Mouse (Mus musculus): ENCODE results near the gene Gm20517. TPM values are rescaled to one million over a fixed set of nuclear protein-coding genes. Genes with fewer than 3 reads are reported as not detected.

The Gm20517 gene
- polyA plus RNA-seq, 1 experiment from 2014 or later, result 1.6 TPM

DNA sequence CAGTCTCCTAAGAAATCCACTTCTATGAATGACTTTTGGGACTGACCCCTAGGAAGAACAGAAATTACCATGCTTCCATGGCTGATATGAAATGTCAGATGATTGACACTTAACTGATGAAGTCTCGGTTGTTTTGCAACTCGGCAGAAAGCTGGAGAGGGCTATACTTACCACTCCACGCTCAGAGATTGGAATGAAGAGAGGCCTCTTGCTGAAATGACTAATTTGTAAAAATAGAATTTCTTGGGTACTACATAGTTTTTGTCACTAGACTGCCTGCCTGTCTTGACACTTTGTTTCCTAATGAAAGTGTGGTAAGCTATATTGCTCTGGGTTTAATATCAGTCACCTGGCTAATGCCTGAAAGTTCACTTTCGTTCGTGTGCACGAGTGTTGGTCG is 53.1 kb downstream of the Gm20517 start:
- Histone ChIP-seq H3K36me3 (ENCODE audit: insufficient read depth, low read length) (no peaks in the 10 kb centered on the region), H3K27me3 (ENCODE audit: insufficient read depth, low read length) (no peaks in the 10 kb centered on the region), H3K27ac (ENCODE audit: low read length) (no peak overlapping the region), H3K9me3 (ENCODE audit: low read length) (no peaks in the 10 kb centered on the region), H3K4me3 (ENCODE audit: low read length) (no peak overlapping the region), H3K9ac (replicated peaks; ENCODE audit: low read length) (no peak overlapping the region), H3K4me2 (replicated peaks; ENCODE audit: low read depth, low read length) (no peak overlapping the region), H3K4me1 (ENCODE audit: insufficient read depth, low read length) (no peaks in the 10 kb centered on the region)
- ATAC-seq (ENCODE audit: low FRiP score, low TSS enrichment), result no peak
- WGBS, result 83% methylated on average over 7 of the region's 7 CpGs

DNA sequence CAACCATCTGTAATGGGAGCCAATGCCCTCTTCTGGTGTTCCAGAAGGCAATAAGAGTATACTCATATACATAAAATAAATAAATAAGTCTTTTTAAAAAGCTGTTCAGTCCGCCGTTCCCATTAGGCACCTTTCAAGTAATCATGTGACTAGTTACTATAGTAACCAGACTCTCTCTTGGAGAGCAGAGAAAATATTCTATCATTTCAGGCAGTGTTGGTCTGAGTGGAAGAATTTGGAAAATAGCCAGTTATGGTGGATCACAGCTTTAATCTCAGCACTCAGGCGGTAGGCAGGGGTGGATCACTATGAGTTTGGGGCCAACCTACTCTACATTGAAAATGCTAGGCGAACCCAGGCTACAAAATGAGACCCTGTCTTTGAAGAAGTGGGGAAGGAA is 57.8 kb downstream of the Gm20517 start:
- Histone ChIP-seq H3K27ac (ENCODE audit: low read length) (no peak overlapping the region), H3K4me1 (ENCODE audit: insufficient read depth, low read length) (peaks cover 17% of the 10 kb centered on the region), H3K9me3 (ENCODE audit: low read length) (no peaks in the 10 kb centered on the region), H3K4me2 (replicated peaks; ENCODE audit: low read depth, low read length) (no peak overlapping the region), H3K9ac (replicated peaks; ENCODE audit: low read length) (no peak overlapping the region), H3K36me3 (ENCODE audit: insufficient read depth, low read length) (no peaks in the 10 kb centered on the region), H3K4me3 (ENCODE audit: low read length) (no peak overlapping the region), H3K27me3 (ENCODE audit: insufficient read depth, low read length) (0 out of 2 replicates have a peak, but pooled peaks cover 5% of the 10 kb centered on the region)
- 73% methylated on average over 4 of the region's 4 CpGs for WGBS
- ATAC-seq (ENCODE audit: low FRiP score, low TSS enrichment), result no peak

DNA sequence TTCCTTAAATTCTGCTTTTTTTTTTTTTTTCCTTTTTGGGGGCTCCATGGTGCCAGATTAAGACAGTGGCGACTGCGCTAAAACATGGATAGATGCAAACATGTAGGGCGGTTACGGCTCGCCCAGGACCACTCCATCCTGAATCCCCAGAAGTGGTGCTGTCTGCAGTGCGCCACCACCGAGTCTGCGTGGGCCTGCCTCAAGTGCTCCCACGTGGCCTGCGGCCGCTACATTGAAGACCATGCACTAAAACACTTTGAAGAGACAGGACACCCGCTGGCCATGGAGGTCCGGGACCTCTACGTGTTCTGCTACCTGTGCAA is 60.6 kb downstream of the Gm20517 start:
- H3K27ac ChIP-seq (ENCODE audit: low read length), result no peak overlapping the region
- H3K9ac ChIP-seq (replicated peaks; ENCODE audit: low read length), result peak overlapping the region; percentile 65
- WGBS, result 10% methylated on average over 14 of the region's 14 CpGs
- peak; percentile 31 for ATAC-seq (ENCODE audit: low FRiP score, low TSS enrichment)
- H3K4me2 ChIP-seq (replicated peaks; ENCODE audit: low read depth, low read length), result peak overlapping the region; percentile 92
- H3K4me1 ChIP-seq (ENCODE audit: insufficient read depth, low read length), result peaks cover 17% of the 10 kb centered on the region
- peak overlapping the region; percentile 53 for H3K4me3 ChIP-seq (ENCODE audit: low read length)
- peaks cover 7% of the 10 kb centered on the region for H3K36me3 ChIP-seq (ENCODE audit: insufficient read depth, low read length)
- 0 out of 2 replicates have a peak, but pooled peaks cover 5% of the 10 kb centered on the region for H3K27me3 ChIP-seq (ENCODE audit: insufficient read depth, low read length)
- H3K9me3 ChIP-seq (ENCODE audit: low read length), result no peaks in the 10 kb centered on the region

DNA sequence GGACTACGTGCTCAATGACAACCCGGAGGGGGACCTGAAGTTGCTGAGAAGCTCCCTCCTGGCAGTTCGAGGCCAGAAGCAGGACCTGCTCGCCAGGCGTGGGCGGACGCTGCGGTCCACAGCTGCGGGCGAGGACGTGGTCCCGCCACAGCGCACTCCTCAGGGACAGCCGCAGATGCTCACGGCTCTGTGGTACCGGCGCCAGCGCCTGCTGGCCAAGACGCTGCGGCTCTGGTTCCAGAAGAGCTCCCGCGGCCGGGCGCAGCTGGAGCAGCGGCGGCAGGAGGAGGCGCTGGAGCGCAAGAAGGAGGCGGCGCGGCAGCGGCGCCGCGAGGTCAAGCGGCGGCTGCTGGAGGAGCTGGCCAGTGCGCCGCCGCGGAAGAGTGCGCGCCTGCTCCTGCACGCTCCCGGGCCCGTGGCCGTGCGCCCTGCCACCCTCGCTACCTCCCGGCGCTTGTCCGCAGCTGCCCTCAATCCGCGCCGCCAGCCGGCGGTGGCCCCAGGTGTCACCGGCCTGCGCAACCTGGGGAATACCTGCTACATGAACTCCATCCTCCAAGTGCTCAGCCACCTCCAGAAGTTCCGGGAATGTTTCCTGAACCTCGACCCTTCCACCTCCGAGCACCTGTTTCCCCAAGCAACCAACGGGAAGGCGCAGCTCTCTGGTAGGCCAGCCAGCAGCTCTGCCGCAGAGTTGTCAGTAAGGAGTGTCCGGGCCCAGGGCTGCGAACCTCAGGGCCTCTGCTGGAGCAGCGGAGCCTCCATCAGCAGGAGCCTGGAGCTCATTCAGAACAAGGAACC is 61.1 kb downstream of the Gm20517 start:
- no peak overlapping the region for H3K27ac ChIP-seq (ENCODE audit: low read length)
- H3K9me3 ChIP-seq (ENCODE audit: low read length), result no peaks in the 10 kb centered on the region
- peaks cover 7% of the 10 kb centered on the region for H3K36me3 ChIP-seq (ENCODE audit: insufficient read depth, low read length)
- H3K4me2 ChIP-seq (replicated peaks; ENCODE audit: low read depth, low read length), result peak overlapping the region; percentile 92
- H3K4me3 ChIP-seq (ENCODE audit: low read length), result peak overlapping the region; percentile 53
- H3K4me1 ChIP-seq (ENCODE audit: insufficient read depth, low read length), result peaks cover 18% of the 10 kb centered on the region
- peak; percentile 91 for ATAC-seq (ENCODE audit: low FRiP score, low TSS enrichment)
- peak overlapping the region; percentile 65 for H3K9ac ChIP-seq (replicated peaks; ENCODE audit: low read length)
- 0 out of 2 replicates have a peak, but pooled peaks cover 5% of the 10 kb centered on the region for H3K27me3 ChIP-seq (ENCODE audit: insufficient read depth, low read length)
- 4% methylated on average over 62 of the region's 68 CpGs for WGBS

DNA sequence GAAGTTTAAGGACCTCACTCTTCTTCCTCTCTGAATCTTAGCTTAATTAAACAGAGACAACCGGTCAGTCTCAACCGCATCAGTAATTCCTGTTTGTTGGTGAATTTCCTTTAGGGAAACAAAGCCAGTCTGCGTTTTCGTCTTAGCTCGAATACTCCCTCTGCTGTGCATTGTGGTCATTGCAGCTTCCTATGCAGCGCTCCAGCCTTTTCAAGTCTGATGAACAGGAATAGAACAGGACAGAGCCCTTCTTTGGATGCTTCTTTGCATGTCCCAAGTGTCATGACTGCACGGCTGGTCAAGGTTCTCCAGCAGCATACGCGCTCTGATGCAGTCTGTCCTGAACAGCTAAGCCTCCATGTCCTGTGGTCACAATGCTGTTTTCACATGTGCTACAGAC is 65.2 kb downstream of the Gm20517 start:
- Histone ChIP-seq H3K27ac (ENCODE audit: low read length) (no peak overlapping the region), H3K4me1 (ENCODE audit: insufficient read depth, low read length) (peaks cover 24% of the 10 kb centered on the region), H3K9ac (replicated peaks; ENCODE audit: low read length) (no peak overlapping the region), H3K27me3 (ENCODE audit: insufficient read depth, low read length) (no peaks in the 10 kb centered on the region), H3K4me3 (ENCODE audit: low read length) (no peak overlapping the region), H3K36me3 (ENCODE audit: insufficient read depth, low read length) (peaks cover 26% of the 10 kb centered on the region), H3K4me2 (replicated peaks; ENCODE audit: low read depth, low read length) (no peak overlapping the region), H3K9me3 (ENCODE audit: low read length) (no peaks in the 10 kb centered on the region)
- no peak for ATAC-seq (ENCODE audit: low FRiP score, low TSS enrichment)
- WGBS, result 20% methylated on average over 9 of the region's 9 CpGs

DNA sequence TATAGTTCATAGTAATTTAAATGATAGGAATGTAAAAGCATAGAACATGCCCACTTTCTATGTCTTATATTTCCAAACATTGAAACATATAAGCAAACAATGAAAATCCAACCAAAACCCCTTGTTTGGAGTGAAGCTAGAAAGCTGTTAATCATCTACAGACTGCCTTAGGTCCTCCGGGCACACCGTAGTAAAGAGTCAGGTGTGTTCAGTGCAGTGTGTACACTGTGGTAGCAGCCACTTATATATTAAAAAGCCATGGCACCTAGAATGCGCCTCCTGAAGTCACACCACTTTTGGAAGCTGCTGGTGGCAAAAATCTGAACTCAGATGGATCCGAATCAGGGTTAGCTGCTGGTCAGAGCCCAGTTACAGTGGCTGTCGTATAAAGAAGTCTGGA is 66.8 kb downstream of the Gm20517 start:
- 0 out of 2 replicates have a peak, but pooled peaks have one; percentile 64 for ATAC-seq (ENCODE audit: low FRiP score, low TSS enrichment)
- Histone ChIP-seq H3K4me2 (replicated peaks; ENCODE audit: low read depth, low read length) (no peak overlapping the region), H3K4me3 (ENCODE audit: low read length) (no peak overlapping the region), H3K9ac (replicated peaks; ENCODE audit: low read length) (no peak overlapping the region), H3K4me1 (ENCODE audit: insufficient read depth, low read length) (peaks cover 12% of the 10 kb centered on the region; the same call in 1 of the 2 replicates), H3K27ac (ENCODE audit: low read length) (peak overlapping the region; percentile 65; the same call in 1 of the 2 replicates), H3K27me3 (ENCODE audit: insufficient read depth, low read length) (no peaks in the 10 kb centered on the region), H3K9me3 (ENCODE audit: low read length) (no peaks in the 10 kb centered on the region), H3K36me3 (ENCODE audit: insufficient read depth, low read length) (peaks cover 32% of the 10 kb centered on the region)
- 74% methylated on average over 5 of the region's 5 CpGs for WGBS

DNA sequence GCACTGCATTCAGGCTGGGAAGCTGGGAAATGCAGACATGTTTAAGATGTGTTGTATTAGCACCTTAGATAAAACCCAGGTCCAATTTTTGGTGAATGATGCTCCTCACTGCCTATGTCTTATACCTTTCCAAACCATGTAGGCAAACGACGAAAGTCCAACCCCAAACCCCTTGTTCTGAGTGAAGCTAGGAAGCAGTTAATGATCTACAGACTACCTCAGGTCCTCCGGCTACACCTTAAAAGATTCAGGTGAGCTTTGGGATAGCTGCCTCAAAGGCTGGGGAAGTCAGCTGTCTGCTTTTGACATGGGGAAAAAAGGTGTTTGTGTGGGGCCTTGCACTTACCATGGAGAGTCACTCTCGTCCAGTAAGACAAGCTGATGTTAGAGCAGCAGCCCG is 67.3 kb downstream of the Gm20517 start:
- H3K4me1 ChIP-seq (ENCODE audit: insufficient read depth, low read length), result peaks cover 7% of the 10 kb centered on the region; the same call in 1 of the 2 replicates
- 71% methylated on average over 5 of the region's 5 CpGs for WGBS
- H3K27me3 ChIP-seq (ENCODE audit: insufficient read depth, low read length), result no peaks in the 10 kb centered on the region
- no peaks in the 10 kb centered on the region for H3K9me3 ChIP-seq (ENCODE audit: low read length)
- peak; percentile 40 for ATAC-seq (ENCODE audit: low FRiP score, low TSS enrichment)
- no peak overlapping the region for H3K4me2 ChIP-seq (replicated peaks; ENCODE audit: low read depth, low read length)
- H3K27ac ChIP-seq (ENCODE audit: low read length), result peak overlapping the region; percentile 65; the same call in 1 of the 2 replicates
- no peak overlapping the region for H3K9ac ChIP-seq (replicated peaks; ENCODE audit: low read length)
- H3K36me3 ChIP-seq (ENCODE audit: insufficient read depth, low read length), result peaks cover 35% of the 10 kb centered on the region
- no peak overlapping the region for H3K4me3 ChIP-seq (ENCODE audit: low read length)

DNA sequence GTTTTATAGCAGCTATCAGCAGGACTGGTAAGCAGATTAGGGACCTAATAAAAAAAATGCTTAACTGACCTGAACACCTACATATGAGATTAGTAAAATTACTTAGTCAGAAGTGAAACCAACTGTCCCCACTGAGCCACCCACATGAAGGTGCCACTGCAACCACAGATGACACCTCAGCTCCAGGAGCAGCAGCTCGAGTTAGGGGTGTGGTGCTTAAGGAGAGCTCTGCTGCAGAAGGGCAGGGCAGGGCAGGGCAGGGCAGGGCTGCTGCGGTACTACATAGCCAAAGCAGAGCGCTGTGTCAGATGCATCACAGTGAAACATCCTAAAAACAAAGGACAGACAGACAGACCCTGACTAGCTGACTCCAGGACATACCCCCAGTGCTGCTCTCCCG is 71.4 kb downstream of the Gm20517 start:
- ATAC-seq (ENCODE audit: low FRiP score, low TSS enrichment), result no peak
- Histone ChIP-seq H3K27ac (ENCODE audit: low read length) (no peak overlapping the region), H3K9ac (replicated peaks; ENCODE audit: low read length) (no peak overlapping the region), H3K4me1 (ENCODE audit: insufficient read depth, low read length) (peaks cover 10% of the 10 kb centered on the region), H3K4me3 (ENCODE audit: low read length) (no peak overlapping the region), H3K4me2 (replicated peaks; ENCODE audit: low read depth, low read length) (no peak overlapping the region), H3K36me3 (ENCODE audit: insufficient read depth, low read length) (peaks cover 44% of the 10 kb centered on the region), H3K27me3 (ENCODE audit: insufficient read depth, low read length) (no peaks in the 10 kb centered on the region), H3K9me3 (ENCODE audit: low read length) (no peaks in the 10 kb centered on the region)
- WGBS, result 80% methylated on average over 4 of the region's 4 CpGs

DNA sequence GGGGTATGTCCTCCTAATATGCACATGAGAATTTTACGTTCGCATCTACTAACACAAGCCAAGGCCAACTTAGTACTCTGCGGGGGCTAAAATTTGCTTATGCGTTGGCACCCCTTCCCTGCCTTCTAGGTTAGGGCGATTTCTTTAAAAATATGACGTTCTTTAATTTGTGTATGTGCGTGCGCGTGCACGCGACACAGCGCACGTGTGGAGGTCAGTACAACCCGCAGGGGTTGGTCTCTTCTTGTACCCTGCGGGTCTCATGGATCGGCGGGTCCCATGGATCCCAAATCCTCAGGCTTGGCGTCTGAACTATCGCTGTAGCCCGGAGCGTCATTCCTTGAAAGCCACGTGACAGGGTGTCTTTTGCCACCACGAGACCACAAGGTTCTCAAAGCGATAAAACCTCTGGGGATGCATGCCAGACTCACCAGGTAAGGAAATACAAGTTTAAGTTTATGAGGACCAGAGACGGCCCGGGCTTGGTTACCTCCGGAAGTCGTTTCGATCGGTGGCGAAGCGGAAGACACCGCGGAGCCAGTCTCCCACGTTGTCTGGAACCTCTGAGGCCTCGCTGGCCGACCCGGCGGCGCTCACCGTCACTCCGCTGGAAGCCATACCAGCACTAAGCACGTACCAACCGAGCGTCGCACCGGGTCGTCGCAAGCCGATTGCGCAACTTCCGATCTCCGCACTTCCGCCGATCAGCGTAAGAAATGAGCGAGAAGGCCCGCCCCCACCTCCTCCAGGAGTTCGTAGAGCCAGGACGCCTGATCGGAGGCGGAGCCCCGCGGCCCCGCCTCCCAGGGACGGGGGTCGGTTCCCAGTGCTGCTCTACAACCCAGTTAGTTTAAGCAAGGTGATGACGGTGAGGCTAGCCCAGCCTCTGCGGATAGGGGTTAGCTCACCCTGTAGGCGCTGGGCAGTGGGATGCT is 76.3 kb downstream of the Gm20517 start:
- H3K27me3 ChIP-seq (ENCODE audit: insufficient read depth, low read length), result no peaks in the 10 kb centered on the region
- WGBS, result under 1% methylated on average over 69 of the region's 70 CpGs
- H3K27ac ChIP-seq (ENCODE audit: low read length), result peak overlapping the region; percentile 72
- H3K36me3 ChIP-seq (ENCODE audit: insufficient read depth, low read length), result peaks cover 26% of the 10 kb centered on the region
- no peaks in the 10 kb centered on the region for H3K9me3 ChIP-seq (ENCODE audit: low read length)
- peaks cover 15% of the 10 kb centered on the region for H3K4me1 ChIP-seq (ENCODE audit: insufficient read depth, low read length)
- peak overlapping the region; percentile 75 for H3K4me3 ChIP-seq (ENCODE audit: low read length)
- H3K4me2 ChIP-seq (replicated peaks; ENCODE audit: low read depth, low read length), result peak overlapping the region; percentile 83
- ATAC-seq (ENCODE audit: low FRiP score, low TSS enrichment), result peak; percentile 92
- peak overlapping the region; percentile 83 for H3K9ac ChIP-seq (replicated peaks; ENCODE audit: low read length)
